Mouse (Mus musculus): ENCODE results near the gene Mapk8ip2.

DNA sequence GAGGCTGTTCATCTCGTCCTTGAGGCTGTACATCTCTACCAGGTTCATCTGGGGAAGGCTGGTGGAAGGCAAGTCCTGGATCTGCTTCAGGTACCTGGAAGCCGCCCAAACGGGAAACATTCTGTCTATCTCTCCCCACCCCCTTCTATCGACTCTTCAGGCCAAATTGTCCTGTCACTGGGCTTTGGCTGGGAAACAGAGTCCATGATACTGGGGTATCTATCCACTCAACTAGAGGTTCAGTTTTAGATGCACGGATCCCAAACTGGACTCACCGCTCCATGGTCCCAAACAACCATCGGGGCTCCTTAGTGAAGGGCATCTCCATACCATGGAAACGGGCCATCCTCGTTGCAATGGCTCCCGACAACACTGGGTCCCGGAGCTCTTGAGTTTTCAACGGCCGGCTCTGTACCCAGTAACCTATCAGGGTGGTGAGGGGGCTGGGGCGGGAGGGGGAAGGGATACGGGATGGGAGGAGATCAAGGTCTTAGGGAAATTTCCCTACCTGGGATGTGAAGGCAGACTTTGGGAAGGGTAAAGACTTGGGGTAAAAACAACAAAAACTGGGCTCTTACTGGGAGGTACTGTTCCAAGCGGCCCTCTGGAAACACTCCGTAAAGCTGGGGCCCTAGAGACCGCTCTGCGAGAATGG lies 25.4 kb upstream of the Mapk8ip2 start:
- TF ChIP-seq CTCF (IDR thresholded peaks at IDR 0.05 in 2 of 3, conservative IDR thresholded peaks at IDR 0.05 in 1 of 3; ENCODE audit: control insufficient read depth in 1 of 3, insufficient read depth in 1 of 3, low read depth in 2 of 3, low read length in 3 of 3, poor library complexity in 1 of 3, severe bottlenecking in 1 of 3) = no peak
- no peak for TF ChIP-seq RAD21 (IDR thresholded peaks at IDR 0.05; ENCODE audit: low read depth, low read length)
- no peak for TF ChIP-seq E2F4 (IDR thresholded peaks at IDR 0.05; ENCODE audit: borderline replicate concordance, low read depth, low read length)
